Comparison of ENCODE assay signal across 13 mouse cellular contexts in the genomic region with DNA sequence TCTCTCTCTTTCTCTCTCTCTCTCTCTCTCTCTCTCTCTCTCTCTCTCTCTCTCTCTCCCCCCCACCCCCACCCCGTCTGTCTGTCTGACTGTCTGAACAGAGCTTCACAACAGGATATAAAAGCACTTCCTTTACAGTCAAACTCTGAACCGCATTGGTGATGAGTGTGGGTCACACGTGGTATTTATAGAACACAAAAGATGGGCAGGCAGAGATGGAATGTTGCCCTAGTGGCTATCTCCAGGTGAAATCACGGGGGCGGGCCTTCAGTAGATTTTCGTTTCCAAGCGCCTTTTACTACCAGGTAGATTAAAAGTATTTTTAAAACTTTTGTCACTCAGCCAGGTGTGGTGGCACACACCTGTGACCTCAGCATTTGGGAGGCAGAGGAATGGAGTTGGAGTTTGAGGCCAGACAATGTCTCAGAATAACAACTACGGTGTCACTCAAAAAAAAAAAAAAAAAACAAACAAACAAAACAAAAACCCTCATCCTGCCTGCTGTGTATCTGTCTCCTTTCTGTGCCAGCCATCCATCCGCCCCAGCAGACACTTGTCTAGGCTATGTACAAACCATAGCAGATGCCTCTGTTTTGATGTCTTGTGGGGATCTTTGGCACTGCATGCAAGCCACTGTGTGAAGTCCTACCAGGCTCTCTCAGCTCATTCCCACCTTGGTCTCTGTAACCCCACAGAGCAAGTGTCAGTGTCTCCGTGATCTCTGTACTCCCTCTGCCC. TPM values are rescaled to one million over a fixed set of nuclear protein-coding genes. Genes with fewer than 3 reads are reported as not detected.
A peak's percentile ranks its signal among the peaks of the same experiment; 100 is the strongest.
DNase-seq lines count a peak whose midpoint lies in the region.
"Had no signal": no experiment of that assay in that cellular context is flagged by ENCODE, and none has a peak within 500 bp of the region (broad histone marks: within the 10 kb centered on the region; RNA-seq: fewer than 3 reads in every experiment).

No protein-coding gene starts in this region.

- DNase-seq in spleen, adult 12 weeks (ENCODE audit: low spot score), result peak; percentile 32
- no peak for DNase-seq in spleen, postnatal 14 days (ENCODE audit: low spot score in 2 of 2)
- peak; percentile 89 for DNase-seq in T-cell, adult 2 months (ENCODE audit: low spot score)
- DNase-seq in naive thymus-derived CD4-positive, alpha-beta T cell, adult 2 months (ENCODE audit: low read depth), result peak; percentile 91
- peak; percentile 61 to 74 for DNase-seq in thymus, postnatal 36 days
- DNase-seq in adrenal gland, adult 8-10 months, result no peak
- DNase-seq in embryo, embryonic 9.5 days (ENCODE audit: extremely low spot score), result no peak
- no peak for DNase-seq in left cerebral cortex, adult 18-20 months (ENCODE audit: low spot score in 2 of 2)
- DNase-seq: cerebellum, adult 11 months; cerebellum, postnatal 25 days; gastrocnemius, postnatal 14 days; liver; lung, adult 18-20 months had no signal

RNA-seq across cellular contexts. Expression of a gene that starts 34.7 kb away (rescaled TPM):
- total RNA-seq in adrenal gland, adult 8-10 months (2022), result 10 to 100 TPM; 10.8 to 15.5 (median 12.3) TPM
- total RNA-seq in left cerebral cortex, adult 18-20 months (2021), result 10 to 100 TPM; 49.5 to 52.5 TPM

Comparison
In these comparisons a context has a peak if more than half of its experiments do, and no peak if none do; other contexts are left out.
1. DNase-seq: peak in spleen, adult 12 weeks (single experiment), T-cell, adult 2 months (single experiment), naive thymus-derived CD4-positive, alpha-beta T cell, adult 2 months (single experiment) and thymus, postnatal 36 days (2 of 2); none in spleen, postnatal 14 days (0 of 2), adrenal gland, adult 8-10 months (single experiment), embryo, embryonic 9.5 days (single experiment) and left cerebral cortex, adult 18-20 months (0 of 2).